Mouse (Mus musculus) neural tube, embryonic 12.5 days (tissue): ENCODE results near the gene Ippk. TPM values are rescaled to one million over a fixed set of nuclear protein-coding genes. Genes with fewer than 3 reads are reported as not detected.

Source experiments
- ATAC-seq: fragments of 200-750 bp; cut with Nextera tagmentation; 2 replicates; pipeline ENCODE4 v1.8.0; 2017; ENCODE audit warnings: low read depth, mild to moderate bottlenecking, moderate TSS enrichment, moderate library complexity; ENCODE audit not compliant: low FRiP score
- H3K27ac ChIP-seq: fragments of 300-500 bp; sonication (generic); 2 replicates; pipeline ENCODE4 v1.5.1; 2016
- H3K27me3 ChIP-seq: fragments of 300-500 bp; sonication (generic); replicated peaks from 2 replicates; pipeline ENCODE4 v1.6.1; 2016; ENCODE audit warnings: mild to moderate bottlenecking
- H3K36me3 ChIP-seq: fragments of 300-500 bp; sonication (generic); 2 replicates; pipeline ENCODE4 v1.6.1; 2016; ENCODE audit warnings: mild to moderate bottlenecking
- H3K4me1 ChIP-seq: fragments of 300-500 bp; sonication (generic); 2 replicates; pipeline ENCODE4 v1.6.1; 2016
- H3K4me2 ChIP-seq: fragments of 300-500 bp; sonication (generic); replicated peaks from 2 replicates; pipeline ENCODE4 v1.6.1; 2016; ENCODE audit warnings: mild to moderate bottlenecking
- H3K4me3 ChIP-seq: fragments of 300-500 bp; sonication (generic); 2 replicates; pipeline ENCODE4 v1.5.1; 2016
- H3K9ac ChIP-seq: fragments of 300-500 bp; sonication (generic); 2 replicates; pipeline ENCODE4 v1.6.1; 2016; ENCODE audit warnings: mild to moderate bottlenecking
- H3K9me3 ChIP-seq: fragments of 300-500 bp; sonication (generic); 2 replicates; pipeline ENCODE4 v1.6.1; 2016; ENCODE audit warnings: mild to moderate bottlenecking
- WGBS: fragments of 180-500 bp; shearing (Covaris S2); methylation state at CpG from one replicate; pipeline ENCODE4 v1.1.7; 2016; 5-methylcytosine and 5-hydroxymethylcytosine counted together
- polyA plus RNA-seq: library from polyadenylated mRNA; unstranded; fragments of >200 nt; fragmentation: Nextera tagmentation; extraction: Ambion mirVana; gene quantifications from 2 replicates; pipeline ENCODE4 v1.2.1, GENCODE M21; 2016

The Ippk gene
- 16.3 TPM in 2 replicates for polyA plus RNA-seq

DNA sequence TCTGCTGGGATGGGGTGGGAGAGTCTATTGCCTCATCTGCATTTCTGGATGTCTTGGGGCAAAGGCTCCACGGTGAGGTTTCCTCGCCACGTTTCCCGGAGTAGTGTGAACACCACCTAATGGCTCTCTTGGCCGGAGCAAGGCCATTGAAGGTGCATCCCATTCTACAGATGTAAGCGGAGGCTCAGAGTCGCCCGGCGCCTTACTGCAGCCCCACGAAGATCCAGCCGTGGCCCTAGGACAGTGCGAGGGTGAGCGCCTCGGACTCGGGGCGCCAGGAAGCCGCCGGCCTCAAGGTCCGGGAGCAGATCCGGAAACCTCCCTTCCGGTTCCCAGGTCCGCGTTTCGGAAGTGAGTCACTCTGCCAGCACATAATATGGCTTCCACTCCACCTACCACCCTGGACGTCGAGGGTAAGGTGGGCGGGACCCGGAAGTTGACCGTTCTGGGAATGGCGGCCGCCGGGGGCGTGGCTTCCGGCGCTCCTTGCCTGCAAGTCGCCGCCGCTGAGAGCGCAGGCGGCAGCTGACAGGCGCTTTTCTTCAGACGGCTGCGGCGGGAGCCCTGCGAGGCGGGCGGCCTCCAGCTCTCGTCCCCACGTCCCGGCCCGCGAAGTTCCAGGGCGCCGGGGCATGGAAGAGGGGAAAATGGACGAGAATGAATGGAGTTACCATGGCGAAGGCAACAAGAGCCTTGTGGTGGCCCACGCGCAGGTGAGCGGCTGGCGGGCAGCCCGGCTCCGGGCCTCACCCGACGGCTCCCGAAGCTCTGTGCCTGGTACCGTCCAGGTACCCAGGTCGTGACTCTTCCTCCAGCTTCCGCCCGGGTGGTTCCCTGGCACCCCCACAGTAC lies at the start of gene Ippk:
Gene Ippk, plus strand, starts transcription at position 496 of the 852 bp plus-strand sequence.
- WGBS: under 1% methylated on average over 69 of the region's 69 CpGs
- no peaks in the 10 kb centered on the region for H3K9me3 ChIP-seq

DNA sequence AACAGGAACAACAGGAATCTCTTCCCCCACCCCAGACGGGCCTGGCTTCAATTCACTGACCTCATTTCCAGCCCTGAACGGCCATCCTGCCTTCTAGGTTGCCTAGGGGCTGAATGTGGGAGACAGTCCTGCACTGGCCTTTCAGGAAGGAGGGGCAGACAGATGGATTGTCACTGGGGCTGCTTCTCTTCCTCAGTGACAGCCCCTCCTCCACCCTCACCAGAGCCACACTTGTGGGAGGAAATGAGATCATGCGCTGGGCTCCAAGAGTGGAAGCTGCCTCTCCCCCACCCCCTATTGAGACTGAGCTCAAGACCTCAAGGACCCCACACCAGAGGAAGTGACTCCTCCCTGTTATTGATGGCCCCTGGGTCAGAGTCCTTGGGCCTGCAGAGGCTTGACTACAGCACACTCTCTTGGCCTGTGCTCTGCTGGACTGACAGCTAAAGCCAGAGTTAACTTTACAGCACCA lies 49.6 kb upstream of the Ippk start:
- H3K4me1 ChIP-seq: peaks cover 8% of the 10 kb centered on the region
- WGBS: 48% methylated on average over 3 of the region's 3 CpGs
- H3K36me3 ChIP-seq: peaks cover 51% of the 10 kb centered on the region
- no peak overlapping the region for H3K4me3 ChIP-seq
- no peak for ATAC-seq
- H3K4me2 ChIP-seq: no peak overlapping the region
- no peak overlapping the region for H3K9ac ChIP-seq
- no peak overlapping the region for H3K27ac ChIP-seq
- no peaks in the 10 kb centered on the region for H3K27me3 ChIP-seq
- H3K9me3 ChIP-seq: no peaks in the 10 kb centered on the region

More for the DNA sequence above, at the start of gene Ippk:
- Histone ChIP-seq H3K4me1 (peaks cover 20% of the 10 kb centered on the region), H3K4me3 (peak within 1 kb of the TSS; percentile 80), H3K9ac (peak within 1 kb of the TSS; percentile 84), H3K36me3 (no peaks in the 10 kb centered on the region; the same call in 1 of the 2 replicates), H3K4me2 (peak within 1 kb of the TSS; percentile 99), H3K27me3 (no peaks in the 10 kb centered on the region), H3K27ac (no peak within 1 kb of the TSS)
- ATAC-seq: peak; percentile 98

DNA sequence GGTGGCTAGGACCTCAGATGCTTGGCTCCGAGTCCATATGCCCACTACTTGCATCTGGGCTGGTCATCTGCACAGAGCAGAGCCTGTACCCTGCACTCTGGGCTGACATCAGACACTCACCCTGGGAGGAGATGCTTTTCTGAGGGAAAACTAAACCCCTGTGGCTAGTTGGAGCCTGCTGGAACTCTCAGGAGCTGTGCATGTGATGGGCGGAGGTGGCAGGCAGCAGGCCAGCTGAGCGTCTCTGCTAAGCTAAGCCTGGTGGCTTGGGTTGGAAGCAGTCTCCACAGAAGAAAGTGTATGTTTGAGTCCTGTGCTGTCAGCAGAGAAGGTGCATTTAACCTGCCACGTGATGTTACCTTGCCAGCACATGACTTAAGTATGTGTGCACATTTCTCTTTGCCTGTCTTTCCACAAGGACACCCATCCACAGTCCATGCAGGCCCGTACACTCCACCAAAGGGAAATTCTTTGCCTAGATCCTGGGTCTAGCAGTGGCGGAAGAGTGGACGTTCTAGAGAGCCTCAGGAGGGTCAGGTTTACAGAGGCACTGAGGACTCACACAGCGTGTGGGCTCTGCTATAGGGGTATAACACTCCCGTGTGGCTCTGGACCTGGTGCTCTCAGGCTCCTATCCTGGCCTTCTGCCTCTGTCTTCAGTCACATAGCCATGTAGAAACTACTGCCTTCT lies 48.5 kb upstream of the Ippk start:
- H3K36me3 ChIP-seq: peaks cover 62% of the 10 kb centered on the region

DNA sequence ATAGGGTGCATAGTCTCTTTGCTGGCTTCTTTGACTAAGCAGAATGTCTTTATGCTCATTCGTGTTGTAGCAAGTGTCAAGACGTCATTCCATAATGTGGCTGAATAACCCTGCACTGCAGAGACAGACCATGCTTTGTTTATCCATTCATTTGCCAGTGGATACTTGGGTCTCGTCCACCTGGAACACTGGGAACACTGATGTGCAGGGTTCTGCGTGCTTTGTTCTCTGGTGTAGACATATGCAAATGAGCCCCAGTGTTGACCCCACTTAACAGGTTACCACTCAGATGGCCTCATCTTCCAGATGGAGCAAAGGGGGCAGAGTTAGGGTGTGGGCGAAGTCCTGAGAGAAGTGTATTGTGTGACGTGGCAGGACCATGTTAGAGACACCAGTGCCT lies 46.7 kb upstream of the Ippk start:
- H3K4me3 ChIP-seq: no peak overlapping the region
- WGBS: 50% methylated on average over 6 of the region's 6 CpGs
- peaks cover 77% of the 10 kb centered on the region for H3K36me3 ChIP-seq
- no peaks in the 10 kb centered on the region for H3K9me3 ChIP-seq
- no peak overlapping the region for H3K4me2 ChIP-seq
- H3K27me3 ChIP-seq: no peaks in the 10 kb centered on the region
- no peak overlapping the region for H3K9ac ChIP-seq
- H3K4me1 ChIP-seq: peaks cover 8% of the 10 kb centered on the region; the same call in 1 of the 2 replicates
- H3K27ac ChIP-seq: no peak overlapping the region
- 0 out of 2 replicates have a peak, but pooled peaks have one; percentile 9 for ATAC-seq

More for the DNA sequence above, 48.5 kb upstream of the Ippk start:
- H3K27ac ChIP-seq: no peak overlapping the region
- WGBS: 89% methylated on average over 9 of the region's 9 CpGs
- H3K4me1 ChIP-seq: peaks cover 8% of the 10 kb centered on the region
- no peak for ATAC-seq
- H3K4me2 ChIP-seq: no peak overlapping the region
- H3K4me3 ChIP-seq: no peak overlapping the region
- no peaks in the 10 kb centered on the region for H3K9me3 ChIP-seq
- H3K9ac ChIP-seq: no peak overlapping the region
- H3K27me3 ChIP-seq: no peaks in the 10 kb centered on the region

DNA sequence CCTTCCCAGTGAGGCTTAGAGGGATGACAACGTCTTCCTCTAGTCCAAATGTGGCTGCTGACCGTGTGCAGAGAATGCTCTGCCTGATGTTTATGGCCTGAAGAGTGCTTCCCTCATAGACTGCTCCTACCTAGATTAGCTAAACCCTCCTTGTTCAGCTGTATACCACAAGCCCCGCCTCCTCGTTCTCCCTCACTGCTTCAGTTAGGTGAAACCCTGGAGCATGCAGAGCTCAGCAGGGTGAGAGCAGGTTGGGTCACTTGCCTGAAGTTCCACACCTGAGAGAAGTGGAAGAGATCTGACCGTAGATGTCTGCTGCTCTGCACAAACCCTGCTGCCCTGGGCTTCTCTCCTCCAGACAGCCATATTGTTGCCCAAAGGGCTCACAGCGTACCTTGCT lies 46.3 kb upstream of the Ippk start:
- H3K36me3 ChIP-seq: peaks cover 77% of the 10 kb centered on the region
- H3K4me1 ChIP-seq: peaks cover 8% of the 10 kb centered on the region; the same call in 1 of the 2 replicates
- H3K9ac ChIP-seq: no peak overlapping the region
- H3K4me3 ChIP-seq: no peak overlapping the region
- no peak for ATAC-seq
- 74% methylated on average over 6 of the region's 6 CpGs for WGBS
- H3K27ac ChIP-seq: no peak overlapping the region
- no peaks in the 10 kb centered on the region for H3K27me3 ChIP-seq
- no peak overlapping the region for H3K4me2 ChIP-seq
- H3K9me3 ChIP-seq: no peaks in the 10 kb centered on the region

DNA sequence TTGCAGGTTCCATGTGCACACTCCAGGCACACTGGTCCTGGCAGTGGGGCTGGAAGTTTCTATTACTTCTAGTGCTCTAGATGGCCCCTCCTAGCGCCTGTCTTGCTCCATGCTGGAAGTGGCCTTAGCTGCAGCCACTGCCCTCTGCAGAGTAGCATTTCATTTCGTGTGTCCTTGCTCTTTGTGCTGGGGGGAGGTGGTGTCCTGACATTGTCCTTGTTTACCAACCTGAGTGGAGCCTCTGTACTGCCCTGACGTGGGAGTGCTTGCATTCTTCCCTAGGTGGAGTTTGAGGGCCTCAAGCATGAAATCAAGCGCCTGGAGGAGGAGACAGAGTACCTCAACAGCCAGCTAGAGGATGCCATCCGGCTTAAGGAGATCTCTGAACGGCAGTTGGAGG lies 43.4 kb upstream of the Ippk start:
- 84% methylated on average over 6 of the region's 6 CpGs for WGBS
- Histone ChIP-seq H3K4me2 (no peak overlapping the region), H3K9me3 (no peaks in the 10 kb centered on the region)

DNA sequence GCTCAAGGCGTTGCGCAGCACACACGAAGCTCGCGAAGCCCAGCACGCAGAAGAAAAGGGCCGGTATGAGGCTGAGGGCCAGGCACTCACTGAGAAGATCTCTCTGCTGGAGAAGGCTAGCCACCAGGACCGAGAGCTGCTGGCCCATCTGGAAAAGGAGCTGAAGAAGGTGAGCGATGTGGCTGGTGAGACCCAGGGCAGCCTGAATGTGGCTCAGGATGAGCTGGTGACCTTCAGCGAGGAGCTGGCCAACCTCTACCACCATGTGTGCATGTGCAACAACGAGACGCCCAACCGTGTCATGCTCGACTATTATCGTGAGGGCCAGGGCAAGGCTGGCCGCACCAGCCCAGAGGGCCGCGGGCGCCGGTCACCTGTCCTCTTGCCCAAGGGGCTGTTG lies 41.7 kb upstream of the Ippk start:
- Histone ChIP-seq H3K4me2 (no peak overlapping the region), H3K36me3 (peaks cover 99% of the 10 kb centered on the region), H3K4me3 (no peak overlapping the region), H3K4me1 (peaks cover 2% of the 10 kb centered on the region; the same call in 1 of the 2 replicates), H3K9me3 (no peaks in the 10 kb centered on the region), H3K27me3 (no peaks in the 10 kb centered on the region), H3K27ac (no peak overlapping the region), H3K9ac (no peak overlapping the region)
- WGBS: 96% methylated on average over 20 of the region's 20 CpGs
- no peak for ATAC-seq

More for the DNA sequence above, 43.4 kb upstream of the Ippk start:
- Histone ChIP-seq H3K36me3 (peaks cover 86% of the 10 kb centered on the region), H3K4me1 (peaks cover 8% of the 10 kb centered on the region; the same call in 1 of the 2 replicates), H3K27me3 (no peaks in the 10 kb centered on the region), H3K27ac (no peak overlapping the region), H3K4me3 (no peak overlapping the region), H3K9ac (no peak overlapping the region)
- ATAC-seq: no peak

DNA sequence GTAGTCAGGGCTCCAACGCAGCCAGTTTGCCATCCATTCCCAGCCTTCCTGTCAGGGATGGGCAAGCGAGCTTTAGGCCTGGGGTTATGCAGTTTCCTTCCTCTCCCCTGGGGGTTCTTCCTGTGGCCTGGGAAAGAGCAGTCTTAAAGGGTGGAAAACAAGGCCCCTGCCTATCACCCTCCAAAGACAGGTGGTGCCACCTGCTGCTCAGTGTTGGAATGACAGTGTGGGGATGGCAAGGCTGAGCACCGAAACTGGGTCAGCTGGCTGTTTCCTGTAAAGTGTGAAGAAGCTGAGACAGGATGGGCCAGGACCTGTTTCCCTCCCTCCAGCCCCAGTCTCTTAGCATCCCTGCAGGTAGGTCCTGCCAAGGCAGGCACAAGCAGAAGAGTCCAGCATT lies 39.8 kb upstream of the Ippk start:
- no peaks in the 10 kb centered on the region for H3K27me3 ChIP-seq
- H3K36me3 ChIP-seq: peaks cover 95% of the 10 kb centered on the region
- no peaks in the 10 kb centered on the region for H3K4me1 ChIP-seq
- no peak overlapping the region for H3K9ac ChIP-seq
- no peak overlapping the region for H3K4me2 ChIP-seq
- 0 out of 2 replicates have a peak, but pooled peaks have one; percentile 26 for ATAC-seq
- H3K9me3 ChIP-seq: no peaks in the 10 kb centered on the region
- no peak overlapping the region for H3K4me3 ChIP-seq
- 32% methylated on average over 3 of the region's 3 CpGs for WGBS
- no peak overlapping the region for H3K27ac ChIP-seq

DNA sequence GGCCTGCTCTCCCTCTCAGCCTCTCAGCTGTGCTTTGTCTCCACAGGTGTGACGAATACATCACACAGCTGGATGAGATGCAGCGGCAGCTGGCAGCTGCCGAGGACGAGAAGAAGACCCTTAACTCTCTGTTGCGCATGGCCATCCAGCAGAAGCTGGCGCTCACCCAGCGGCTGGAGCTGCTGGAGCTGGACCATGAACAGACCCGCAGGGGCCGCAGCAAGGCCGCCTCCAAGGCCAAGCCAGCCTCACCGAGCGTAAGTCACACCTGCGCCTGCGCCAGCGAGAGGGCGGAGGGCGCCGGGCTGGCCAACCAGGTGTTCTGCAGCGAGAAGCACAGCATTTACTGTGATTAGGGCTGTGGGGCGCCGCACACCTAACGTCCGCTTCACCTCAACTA lies 38.1 kb upstream of the Ippk start:
- no peak overlapping the region for H3K9ac ChIP-seq
- no peak for ATAC-seq
- peaks cover 84% of the 10 kb centered on the region for H3K36me3 ChIP-seq
- no peak overlapping the region for H3K27ac ChIP-seq
- no peak overlapping the region for H3K4me2 ChIP-seq
- no peak overlapping the region for H3K4me3 ChIP-seq
- no peaks in the 10 kb centered on the region for H3K27me3 ChIP-seq
- no peaks in the 10 kb centered on the region for H3K4me1 ChIP-seq
- 96% methylated on average over 23 of the region's 23 CpGs for WGBS
- H3K9me3 ChIP-seq: no peaks in the 10 kb centered on the region

DNA sequence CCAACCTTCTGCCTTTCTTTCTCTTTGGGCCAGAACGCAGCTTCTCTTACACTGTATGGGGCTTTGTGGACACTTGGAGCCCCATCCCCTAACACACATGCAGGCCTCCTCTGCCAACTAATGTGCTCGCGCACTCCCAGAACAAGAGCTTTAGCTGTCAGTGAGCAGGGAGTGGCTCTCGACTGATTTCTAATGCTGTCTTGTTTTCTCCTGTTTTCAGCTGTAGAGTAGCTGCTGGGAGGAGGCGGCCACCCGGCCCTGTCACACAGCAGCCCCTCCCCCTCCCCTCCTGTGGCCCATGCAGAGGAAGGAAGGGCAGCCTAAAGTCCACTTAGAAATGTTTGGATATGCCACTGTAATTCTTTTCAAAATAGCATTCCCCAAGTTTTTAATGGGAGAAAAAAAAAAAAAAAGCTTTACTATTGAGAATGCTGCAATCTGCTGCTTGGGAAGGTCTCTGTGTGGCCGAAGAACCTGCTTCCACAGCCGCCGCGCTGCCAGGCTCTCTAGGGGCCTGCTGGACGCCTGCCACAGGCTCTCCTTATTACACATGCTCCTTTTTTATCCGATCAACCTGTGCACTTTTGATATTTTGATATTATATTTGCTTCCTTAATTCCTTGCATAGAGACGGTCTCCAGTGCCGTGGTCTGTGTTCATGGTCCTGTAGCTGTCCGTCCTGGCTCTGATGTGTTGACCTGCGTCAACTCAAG lies 36.1 kb upstream of the Ippk start:
- H3K27me3 ChIP-seq: no peaks in the 10 kb centered on the region
- no peak overlapping the region for H3K27ac ChIP-seq
- no peak overlapping the region for H3K4me3 ChIP-seq
- 87% methylated on average over 16 of the region's 16 CpGs for WGBS
- no peak overlapping the region for H3K9ac ChIP-seq
- no peaks in the 10 kb centered on the region for H3K4me1 ChIP-seq
- no peaks in the 10 kb centered on the region for H3K9me3 ChIP-seq
- no peak for ATAC-seq
- no peak overlapping the region for H3K4me2 ChIP-seq
- H3K36me3 ChIP-seq: peaks cover 65% of the 10 kb centered on the region

DNA sequence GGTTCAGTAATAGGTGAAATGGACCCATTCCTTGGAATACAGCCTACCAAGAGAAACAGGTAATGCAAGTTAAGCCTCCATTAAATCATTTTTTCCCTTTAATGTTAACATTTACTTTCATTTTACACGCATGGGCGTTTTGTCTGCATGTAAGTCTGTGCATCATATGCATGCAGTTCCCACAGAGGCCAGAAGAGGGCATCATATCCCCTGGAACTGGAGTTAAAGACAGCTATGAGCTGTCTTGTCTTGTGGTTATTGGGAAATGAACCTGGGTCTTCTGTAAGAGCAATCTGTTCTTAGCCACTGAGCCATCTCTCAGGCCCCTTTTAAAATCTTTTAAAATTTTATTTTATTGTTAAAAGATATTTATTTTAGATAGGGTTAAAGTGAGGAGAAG lies 29.7 kb upstream of the Ippk start:
- no peak for ATAC-seq
- Histone ChIP-seq H3K27me3 (no peaks in the 10 kb centered on the region), H3K36me3 (peaks cover 13% of the 10 kb centered on the region), H3K4me3 (no peak overlapping the region), H3K9ac (no peak overlapping the region), H3K9me3 (0 out of 2 replicates have a peak, but pooled peaks cover 4% of the 10 kb centered on the region), H3K27ac (no peak overlapping the region), H3K4me2 (no peak overlapping the region), H3K4me1 (no peaks in the 10 kb centered on the region)
- 96% methylated on average over 2 of the region's 2 CpGs for WGBS

DNA sequence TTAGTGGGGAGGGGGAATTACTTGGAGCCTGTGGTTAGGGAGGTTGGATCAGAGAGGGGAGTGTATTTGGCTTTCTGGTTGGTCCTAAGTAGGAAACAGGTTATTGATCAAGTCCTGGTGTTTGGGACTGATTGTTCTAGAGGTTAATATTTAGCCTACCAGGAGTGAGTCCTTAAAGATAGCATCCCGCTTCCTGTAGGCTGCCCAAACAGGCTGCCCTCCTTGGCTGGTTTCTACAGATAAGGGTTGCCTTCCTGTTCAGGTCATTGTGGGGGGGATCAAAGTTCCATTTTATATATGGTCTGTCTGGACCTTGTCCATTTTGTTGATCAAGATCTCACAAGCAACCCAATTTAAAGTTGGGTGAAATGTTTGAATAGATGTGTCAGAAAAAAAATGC lies 27.5 kb upstream of the Ippk start:
- Histone ChIP-seq H3K27me3 (no peaks in the 10 kb centered on the region), H3K27ac (no peak overlapping the region), H3K4me1 (no peaks in the 10 kb centered on the region), H3K4me2 (no peak overlapping the region), H3K9me3 (0 out of 2 replicates have a peak, but pooled peaks cover 4% of the 10 kb centered on the region), H3K9ac (no peak overlapping the region), H3K4me3 (no peak overlapping the region), H3K36me3 (peaks cover 8% of the 10 kb centered on the region; the same call in 1 of the 2 replicates)
- 72% methylated on average over 1 of the region's 1 CpGs for whole genome bisulfite sequencing
- no peak for ATAC-seq
